Mouse (Mus musculus) frontal cortex, postnatal 10 days (tissue): Measurements from ENCODE around the gene March6.

Source experiments
- DNase-seq, 2 experiments: peaks; one replicate each; pipeline ENCODE4 v3.0.0; 2022; ENCODE audit warnings: low spot score in 2 of 2, mixed read lengths in 1 of 2

The March6 gene

GRCm38 (mm10) chr15:31417409-31417795 is 113.5 kb downstream of the March6 start:
- DNase-seq = no peak

- no peak for DNase-seq
Observed at GRCm38 (mm10) chr15:31415181-31415580, 115.7 kb downstream of the March6 start.

- DNase-seq = no peak
Observed at GRCm38 (mm10) chr15:31414179-31414898, 116.5 kb downstream of the March6 start.

GRCm38 (mm10) chr15:31413662-31414061 is 117.2 kb downstream of the March6 start:
- DNase-seq = no peak

- DNase-seq = no peak
Observed at GRCm38 (mm10) chr15:31412933-31413332, 117.9 kb downstream of the March6 start.

GRCm38 (mm10) chr15:31412436-31412835 is 118.4 kb downstream of the March6 start:
- no peak for DNase-seq

- no peak for DNase-seq
Observed at GRCm38 (mm10) chr15:31407490-31407889, 123.4 kb downstream of the March6 start.

GRCm38 (mm10) chr15:31406881-31407280 is 124.0 kb downstream of the March6 start:
- no peak for DNase-seq
